Mouse (Mus musculus): ENCODE results near the gene Mast4. TPM values are rescaled to one million over a fixed set of nuclear protein-coding genes. Genes with fewer than 3 reads are reported as not detected.

Gene Mast4
- polyA plus RNA-seq, 1 experiment: 10.4 TPM

DNA sequence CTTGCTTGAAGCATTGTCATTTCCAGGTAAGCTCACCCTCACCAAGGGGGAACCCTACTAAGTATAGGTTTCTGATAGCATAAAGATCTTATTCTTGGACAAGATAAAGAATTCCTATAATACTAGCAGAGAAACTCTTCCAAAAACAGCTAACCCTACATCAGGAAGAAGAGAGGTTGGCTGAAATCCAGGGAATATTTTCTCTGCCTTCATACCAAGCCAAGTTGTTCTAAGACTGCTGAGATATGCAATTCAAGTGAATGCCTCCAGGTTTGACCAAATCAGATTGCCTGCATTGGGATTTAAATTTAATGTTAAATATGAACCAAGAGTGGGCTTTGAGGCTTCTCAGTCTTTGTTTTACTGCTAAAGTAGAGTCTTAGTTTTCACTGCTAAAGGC lies 608.9 kb downstream of the Mast4 start:
- TF ChIP-seq CTCF (IDR thresholded peaks at IDR 0.05; ENCODE audit: borderline replicate concordance, control insufficient read depth, extremely low read depth, insufficient read depth, low read length, poor library complexity) (no peak), POLR2A (IDR thresholded peaks at IDR 0.05; ENCODE audit: control insufficient read depth, extremely low read depth, insufficient read depth, low read length, poor library complexity) (no peak)
- H3K27ac ChIP-seq (ENCODE audit: control insufficient read depth, insufficient read depth, low read length): no peak overlapping the region
- no peaks in the 10 kb centered on the region for H3K4me1 ChIP-seq (replicated peaks; ENCODE audit: control insufficient read depth, insufficient read depth, low read length)
- DNase-seq: no peak
- no peak overlapping the region for H3K4me3 ChIP-seq (ENCODE audit: control insufficient read depth, insufficient read depth, low read length)
- no peaks in the 10 kb centered on the region for H3K36me3 ChIP-seq (ENCODE audit: control insufficient read depth, insufficient read depth, low read length)
- no peaks in the 10 kb centered on the region for H3K27me3 ChIP-seq (ENCODE audit: control insufficient read depth, insufficient read depth, low read length)

DNA sequence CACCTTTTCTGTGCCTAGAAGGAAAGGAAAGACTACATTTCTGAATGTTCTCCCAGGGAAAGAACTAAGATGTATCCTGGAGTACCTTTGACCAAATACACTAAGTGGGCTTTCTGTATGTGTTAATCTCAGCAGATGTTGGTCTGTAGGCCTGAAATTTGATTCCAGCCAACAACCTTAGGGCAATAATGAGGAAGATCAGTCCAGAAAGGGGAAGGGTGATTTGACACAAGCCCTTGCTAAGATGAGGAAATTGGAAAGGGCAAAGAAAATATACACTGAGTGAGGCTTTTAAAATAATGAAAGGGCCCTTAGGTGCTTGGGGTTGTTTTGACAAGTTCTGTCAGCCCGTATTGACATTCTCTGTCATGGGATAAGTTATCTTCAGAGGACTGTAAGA lies 617.3 kb downstream of the Mast4 start:
- Histone ChIP-seq H3K36me3 (ENCODE audit: control insufficient read depth, insufficient read depth, low read length) (no peaks in the 10 kb centered on the region), H3K4me3 (ENCODE audit: control insufficient read depth, insufficient read depth, low read length) (no peak overlapping the region), H3K4me1 (replicated peaks; ENCODE audit: control insufficient read depth, insufficient read depth, low read length) (no peaks in the 10 kb centered on the region), H3K27me3 (ENCODE audit: control insufficient read depth, insufficient read depth, low read length) (no peaks in the 10 kb centered on the region), H3K27ac (ENCODE audit: control insufficient read depth, insufficient read depth, low read length) (no peak overlapping the region)
- WGBS: 87% methylated on average over 1 of the region's 1 CpGs
- no peak for DNase-seq
- TF ChIP-seq CTCF (IDR thresholded peaks at IDR 0.05; ENCODE audit: borderline replicate concordance, control insufficient read depth, extremely low read depth, insufficient read depth, low read length, poor library complexity): no peak
- no peak for TF ChIP-seq POLR2A (IDR thresholded peaks at IDR 0.05; ENCODE audit: control insufficient read depth, extremely low read depth, insufficient read depth, low read length, poor library complexity)

DNA sequence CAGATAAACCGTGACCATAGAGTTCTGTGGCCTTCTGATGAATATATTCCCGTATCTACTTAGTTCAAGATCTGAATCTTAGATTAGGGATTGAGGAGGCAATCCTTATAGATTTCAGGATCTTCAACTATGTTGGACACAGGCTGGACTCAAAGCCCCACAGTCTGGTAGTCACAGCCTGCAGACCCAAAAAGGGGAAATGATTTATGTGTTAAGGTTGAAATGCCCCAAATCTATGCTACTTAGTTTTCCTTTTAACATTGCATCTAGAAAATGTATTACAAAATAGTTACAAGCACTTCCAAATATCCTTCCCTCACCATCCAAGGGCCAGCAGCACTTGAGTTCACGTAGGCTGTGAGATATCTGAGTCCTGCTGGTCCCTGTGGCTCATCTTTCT lies 633.6 kb downstream of the Mast4 start:
- 87% methylated on average over 3 of the region's 3 CpGs for WGBS
- no peak overlapping the region for H3K4me3 ChIP-seq (ENCODE audit: control insufficient read depth, insufficient read depth, low read length)
- H3K36me3 ChIP-seq (ENCODE audit: control insufficient read depth, insufficient read depth, low read length): no peaks in the 10 kb centered on the region
- peaks cover 6% of the 10 kb centered on the region for H3K4me1 ChIP-seq (replicated peaks; ENCODE audit: control insufficient read depth, insufficient read depth, low read length)
- DNase-seq: no peak
- no peak overlapping the region for H3K27ac ChIP-seq (ENCODE audit: control insufficient read depth, insufficient read depth, low read length)
- TF ChIP-seq CTCF (IDR thresholded peaks at IDR 0.05; ENCODE audit: borderline replicate concordance, control insufficient read depth, extremely low read depth, insufficient read depth, low read length, poor library complexity) (no peak), POLR2A (IDR thresholded peaks at IDR 0.05; ENCODE audit: control insufficient read depth, extremely low read depth, insufficient read depth, low read length, poor library complexity) (no peak)
- no peaks in the 10 kb centered on the region for H3K27me3 ChIP-seq (ENCODE audit: control insufficient read depth, insufficient read depth, low read length)

DNA sequence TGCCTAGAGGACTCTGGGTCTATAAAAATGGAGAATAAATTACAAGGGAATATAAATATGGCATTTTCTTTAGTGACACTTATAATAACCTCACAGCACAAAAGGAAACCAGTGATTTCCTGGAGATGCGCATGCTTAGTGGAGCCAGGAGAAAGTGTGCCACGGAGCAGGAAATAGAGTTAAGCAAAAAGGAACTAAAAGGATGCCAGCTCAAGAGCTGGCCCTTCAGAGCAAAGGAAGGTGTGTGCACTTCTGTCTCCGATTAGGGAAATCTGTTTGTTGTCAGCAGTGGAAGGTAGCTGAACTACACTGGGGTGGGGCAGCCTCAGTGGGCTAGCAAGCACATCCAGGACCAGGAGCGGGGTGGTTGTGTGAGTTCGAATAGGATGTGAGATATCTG lies 634.1 kb downstream of the Mast4 start:
- no peak for DNase-seq
- Histone ChIP-seq H3K36me3 (ENCODE audit: control insufficient read depth, insufficient read depth, low read length) (no peaks in the 10 kb centered on the region), H3K27me3 (ENCODE audit: control insufficient read depth, insufficient read depth, low read length) (no peaks in the 10 kb centered on the region), H3K4me1 (replicated peaks; ENCODE audit: control insufficient read depth, insufficient read depth, low read length) (peaks cover 6% of the 10 kb centered on the region), H3K4me3 (ENCODE audit: control insufficient read depth, insufficient read depth, low read length) (no peak overlapping the region), H3K27ac (ENCODE audit: control insufficient read depth, insufficient read depth, low read length) (no peak overlapping the region)
- TF ChIP-seq CTCF (IDR thresholded peaks at IDR 0.05; ENCODE audit: borderline replicate concordance, control insufficient read depth, extremely low read depth, insufficient read depth, low read length, poor library complexity) (no peak), POLR2A (IDR thresholded peaks at IDR 0.05; ENCODE audit: control insufficient read depth, extremely low read depth, insufficient read depth, low read length, poor library complexity) (no peak)
- 31% methylated on average over 5 of the region's 5 CpGs for WGBS

DNA sequence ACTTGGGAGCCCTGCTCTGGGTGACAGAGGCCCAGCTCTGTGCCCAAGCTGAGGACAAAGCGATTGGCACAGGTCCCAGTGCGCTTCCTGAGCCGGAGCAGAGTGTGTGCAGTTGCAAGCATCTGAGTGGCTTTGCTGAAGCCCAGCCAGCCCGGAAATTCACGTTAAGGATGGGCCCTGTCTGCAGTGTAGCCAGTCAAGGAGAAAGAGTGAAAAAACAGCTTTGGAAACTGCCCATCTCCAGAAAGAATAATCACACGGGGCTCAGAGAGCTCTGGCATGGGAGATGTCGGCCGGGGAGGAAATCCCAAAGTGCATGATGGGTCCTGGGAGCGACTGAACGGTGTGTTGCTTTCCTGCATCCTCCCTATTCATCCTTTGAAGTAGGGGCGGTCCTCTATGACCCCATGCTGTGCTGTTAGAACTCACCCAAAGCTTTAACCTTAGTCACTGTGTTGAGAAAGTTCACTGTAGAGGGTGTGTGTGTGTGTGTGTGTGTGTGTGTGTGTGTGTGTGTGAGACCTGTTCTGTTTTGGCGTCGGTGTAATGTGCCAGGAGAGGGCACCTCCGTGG lies 635.5 kb downstream of the Mast4 start:
- H3K27me3 ChIP-seq (ENCODE audit: control insufficient read depth, insufficient read depth, low read length): no peaks in the 10 kb centered on the region
- H3K4me1 ChIP-seq (replicated peaks; ENCODE audit: control insufficient read depth, insufficient read depth, low read length): peaks cover 6% of the 10 kb centered on the region
- DNase-seq: no peak
- no peak overlapping the region for H3K27ac ChIP-seq (ENCODE audit: control insufficient read depth, insufficient read depth, low read length)
- 30% methylated on average over 14 of the region's 14 CpGs for WGBS
- no peaks in the 10 kb centered on the region for H3K36me3 ChIP-seq (ENCODE audit: control insufficient read depth, insufficient read depth, low read length)
- TF ChIP-seq POLR2A (IDR thresholded peaks at IDR 0.05; ENCODE audit: control insufficient read depth, extremely low read depth, insufficient read depth, low read length, poor library complexity) (no peak), CTCF (IDR thresholded peaks at IDR 0.05; ENCODE audit: borderline replicate concordance, control insufficient read depth, extremely low read depth, insufficient read depth, low read length, poor library complexity) (no peak)
- no peak overlapping the region for H3K4me3 ChIP-seq (ENCODE audit: control insufficient read depth, insufficient read depth, low read length)

DNA sequence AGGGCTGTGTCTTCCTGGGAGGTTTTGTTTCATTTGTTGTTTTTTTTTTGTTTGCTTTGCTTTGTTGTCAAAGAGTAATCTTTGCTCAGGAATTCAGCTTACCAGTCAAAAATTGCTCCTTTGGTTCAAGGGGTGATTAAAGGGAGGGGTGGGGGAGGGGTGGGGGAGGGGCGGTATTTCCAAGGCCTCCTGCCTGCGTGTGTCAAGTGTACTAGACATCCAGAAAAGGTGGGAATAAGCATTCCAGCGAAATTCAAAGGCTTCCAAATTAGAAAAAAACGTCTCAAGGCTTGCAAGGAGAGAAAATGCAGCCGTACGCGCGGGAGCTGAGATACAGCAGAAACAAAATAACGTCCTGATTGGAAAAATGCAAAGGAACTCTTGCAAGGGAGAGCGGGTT lies 636.0 kb downstream of the Mast4 start:
- Histone ChIP-seq H3K27me3 (ENCODE audit: control insufficient read depth, insufficient read depth, low read length) (no peaks in the 10 kb centered on the region), H3K36me3 (ENCODE audit: control insufficient read depth, insufficient read depth, low read length) (no peaks in the 10 kb centered on the region), H3K4me1 (replicated peaks; ENCODE audit: control insufficient read depth, insufficient read depth, low read length) (peaks cover 6% of the 10 kb centered on the region), H3K27ac (ENCODE audit: control insufficient read depth, insufficient read depth, low read length) (no peak overlapping the region), H3K4me3 (ENCODE audit: control insufficient read depth, insufficient read depth, low read length) (no peak overlapping the region)
- 36% methylated on average over 10 of the region's 10 CpGs for WGBS
- TF ChIP-seq POLR2A (IDR thresholded peaks at IDR 0.05; ENCODE audit: control insufficient read depth, extremely low read depth, insufficient read depth, low read length, poor library complexity): no peak
- TF ChIP-seq CTCF (IDR thresholded peaks at IDR 0.05; ENCODE audit: borderline replicate concordance, control insufficient read depth, extremely low read depth, insufficient read depth, low read length, poor library complexity): no peak
- DNase-seq: no peak

All from thymus, adult 2 months (tissue).